Mouse (Mus musculus) ES-Bruce4 (cell line): Measurements from ENCODE around the gene Mier1. TPM values are rescaled to one million over a fixed set of nuclear protein-coding genes. Genes with fewer than 3 reads are reported as not detected.
A peak's percentile ranks its signal among the peaks of the same experiment; 100 is the strongest.

Experiments
- H3K27ac ChIP-seq: 2 replicates; pipeline ENCODE4 v1.5.1; 2012; ENCODE audit warnings: low read length, inconsistent platforms; ENCODE audit not compliant: insufficient read depth
- H3K27me3 ChIP-seq: 2 replicates; pipeline ENCODE4 v1.6.1; 2012; ENCODE audit warnings: mild to moderate bottlenecking, low read length, inconsistent platforms; ENCODE audit not compliant: control insufficient read depth, poor library complexity, insufficient read depth, severe bottlenecking
- H3K36me3 ChIP-seq: 2 replicates; pipeline ENCODE4 v1.6.1; 2012; ENCODE audit warnings: inconsistent platforms, mild to moderate bottlenecking, low read length, moderate library complexity; ENCODE audit not compliant: control insufficient read depth, poor library complexity, insufficient read depth, severe bottlenecking
- H3K4me1 ChIP-seq: one replicate; pipeline ENCODE4 v1.8.1; 2011; ENCODE audit warnings: low read length; ENCODE audit not compliant: control insufficient read depth, insufficient read depth
- H3K4me3 ChIP-seq: 2 replicates; pipeline ENCODE4 v1.5.1; 2011; ENCODE audit warnings: low read depth, mild to moderate bottlenecking, low read length
- H3K9ac ChIP-seq: 2 replicates; pipeline ENCODE4 v1.6.1; 2012; ENCODE audit warnings: low read depth, mild to moderate bottlenecking, inconsistent platforms; ENCODE audit not compliant: poor library complexity, severe bottlenecking
- H3K9me3 ChIP-seq: replicated peaks from 2 replicates; pipeline ENCODE4 v1.6.1; 2012; ENCODE audit warnings: mild to moderate bottlenecking, low read length, inconsistent platforms; ENCODE audit not compliant: control insufficient read depth, poor library complexity, insufficient read depth, severe bottlenecking
- CTCF ChIP-seq: IDR thresholded peaks from one replicate; pipeline ENCODE4 v1.8.1; 2011; ENCODE audit warnings: low read depth, low read length
- EP300 ChIP-seq: IDR thresholded peaks from 2 replicates; pipeline ENCODE4 v1.6.1; 2011; ENCODE audit warnings: low read depth, low read length; ENCODE audit not compliant: insufficient read depth
- POLR2A ChIP-seq: IDR thresholded peaks from one replicate; pipeline ENCODE4 v1.8.1; 2011; ENCODE audit warnings: low read length; ENCODE audit not compliant: insufficient read depth
- polyA plus RNA-seq: library from polyadenylated mRNA; stranded (reverse); fragments of >200 nt; gene quantifications from 2 replicates; pipeline ENCODE4 v1.2.4, GENCODE M21; 2011; ENCODE audit warnings: low read depth; ENCODE audit not compliant: missing spikeins, insufficient read depth, insufficient read length

Mier1 gene
- polyA plus RNA-seq, 1 experiment: 85.0 TPM

DNA sequence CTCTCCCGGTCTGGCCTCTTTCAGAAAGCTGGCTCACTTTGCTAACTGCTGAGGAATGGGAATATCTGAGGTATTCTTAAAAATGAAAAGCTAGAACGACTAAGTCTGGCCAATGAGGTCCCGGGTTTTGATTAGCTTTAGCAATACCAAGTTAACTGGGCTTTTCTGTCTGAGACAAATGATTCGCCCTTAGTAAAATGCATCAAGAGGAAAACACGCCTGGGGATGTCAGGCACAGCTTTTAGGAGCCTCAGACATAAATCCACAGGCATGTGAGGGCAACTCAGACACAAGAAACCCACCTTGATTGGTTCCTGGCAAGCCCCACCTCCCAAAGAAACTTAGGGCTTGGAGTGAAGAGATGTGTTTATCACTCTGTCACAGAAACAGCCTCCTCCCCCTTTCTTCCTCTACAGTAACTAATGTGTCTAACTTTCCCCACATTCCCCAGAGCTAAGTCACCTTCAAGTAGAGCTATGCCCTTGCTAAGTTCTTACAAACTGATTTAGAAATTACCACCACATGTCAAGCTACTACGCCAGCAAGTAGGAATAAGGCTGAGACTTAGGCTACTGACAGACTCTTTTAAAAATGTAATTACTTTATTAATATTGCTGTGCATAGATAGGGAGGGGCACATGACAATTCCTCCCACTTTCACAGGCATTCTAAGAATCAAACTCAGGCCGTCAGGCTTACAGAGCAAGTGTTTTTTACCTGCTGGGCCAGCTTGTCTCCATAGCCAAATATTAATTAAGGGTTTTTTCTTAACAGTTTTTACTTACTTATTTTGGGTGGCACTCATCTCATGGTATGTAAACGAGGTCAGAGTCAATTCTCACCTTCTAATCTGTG is 74.8 kb downstream of the Mier1 start:
- no peak overlapping the region for H3K4me3 ChIP-seq
- H3K27me3 ChIP-seq: no peaks in the 10 kb centered on the region
- no peak overlapping the region for H3K27ac ChIP-seq
- H3K9me3 ChIP-seq: no peaks in the 10 kb centered on the region
- no peak overlapping the region for H3K9ac ChIP-seq
- H3K4me1 ChIP-seq: no peaks in the 10 kb centered on the region
- peaks cover 3% of the 10 kb centered on the region for H3K36me3 ChIP-seq
- TF ChIP-seq EP300 (no peak), CTCF (no peak), POLR2A (no peak)

GRCm38 (mm10) chr4:103192421-103192820 is 78.2 kb downstream of the Mier1 start:
- peaks cover 3% of the 10 kb centered on the region; the same call in 1 of the 2 replicates for H3K36me3 ChIP-seq
- H3K9ac ChIP-seq: no peak overlapping the region
- H3K27ac ChIP-seq: no peak overlapping the region
- H3K4me3 ChIP-seq: no peak overlapping the region
- TF ChIP-seq POLR2A (no peak), EP300 (no peak), CTCF (peak; percentile 23)
- H3K27me3 ChIP-seq: no peaks in the 10 kb centered on the region
- no peaks in the 10 kb centered on the region for H3K4me1 ChIP-seq
- H3K9me3 ChIP-seq: no peaks in the 10 kb centered on the region

GRCm38 (mm10) chr4:103197401-103197800 is 83.2 kb downstream of the Mier1 start:
- Histone ChIP-seq H3K4me3 (no peak overlapping the region), H3K4me1 (no peaks in the 10 kb centered on the region), H3K27ac (no peak overlapping the region), H3K9ac (no peak overlapping the region), H3K36me3 (no peaks in the 10 kb centered on the region), H3K9me3 (no peaks in the 10 kb centered on the region), H3K27me3 (no peaks in the 10 kb centered on the region)
- no peak for TF ChIP-seq CTCF
- TF ChIP-seq EP300: no peak
- TF ChIP-seq POLR2A: no peak

- Histone ChIP-seq H3K9ac (no peak overlapping the region), H3K27me3 (no peaks in the 10 kb centered on the region), H3K4me3 (no peak overlapping the region), H3K9me3 (no peaks in the 10 kb centered on the region), H3K27ac (no peak overlapping the region), H3K36me3 (no peaks in the 10 kb centered on the region), H3K4me1 (no peaks in the 10 kb centered on the region)
- TF ChIP-seq POLR2A: no peak
- peak; percentile 30 for TF ChIP-seq CTCF
Measured at GRCm38 (mm10) chr4:103199086-103199485, 84.9 kb downstream of the Mier1 start.

GRCm38 (mm10) chr4:103200046-103200445 is 85.9 kb downstream of the Mier1 start:
- Histone ChIP-seq H3K27me3 (no peaks in the 10 kb centered on the region), H3K9me3 (no peaks in the 10 kb centered on the region), H3K4me1 (no peaks in the 10 kb centered on the region), H3K36me3 (no peaks in the 10 kb centered on the region; the same call in 1 of the 2 replicates), H3K4me3 (no peak overlapping the region), H3K27ac (no peak overlapping the region), H3K9ac (no peak overlapping the region)
- TF ChIP-seq CTCF: no peak
- TF ChIP-seq EP300: no peak
- no peak for TF ChIP-seq POLR2A

- Histone ChIP-seq H3K9me3 (no peaks in the 10 kb centered on the region), H3K27ac (no peak overlapping the region), H3K4me3 (no peak overlapping the region), H3K4me1 (no peaks in the 10 kb centered on the region), H3K27me3 (no peaks in the 10 kb centered on the region), H3K36me3 (peaks cover 8% of the 10 kb centered on the region), H3K9ac (no peak overlapping the region)
- TF ChIP-seq EP300: no peak
- TF ChIP-seq CTCF: no peak
- no peak for TF ChIP-seq POLR2A
Measured at GRCm38 (mm10) chr4:103203646-103204045, 89.5 kb downstream of the Mier1 start.
